Mouse (Mus musculus) layer of hippocampus, adult 9-11 months (tissue): ENCODE measurements at regions not wholly inside any gene's neighbourhood (a gene's known extent, or its start where the extent isn't known, plus 50 kb on each side); places are given as distances from the start of the nearest gene placed in this dataset.

Experiments used
- DNase-seq: peaks from one replicate; pipeline ENCODE4 v3.0.0; 2022

GRCm38 (mm10) chr15:97458748-97459221 lies 211.7 kb upstream of the Amigo2 start:
- no peak for DNase-seq

- no peak for DNase-seq
Observed at GRCm38 (mm10) chr15:97458139-97458747, 211.2 kb upstream of the Amigo2 start.

- no peak for DNase-seq
Observed at GRCm38 (mm10) chr15:97457468-97457867, 210.4 kb upstream of the Amigo2 start.

- no peak for DNase-seq
Observed at GRCm38 (mm10) chr15:97456991-97457390, 209.9 kb upstream of the Amigo2 start.

- no peak for DNase-seq
Observed at GRCm38 (mm10) chr15:97455672-97456071, 208.6 kb upstream of the Amigo2 start.

DNA sequence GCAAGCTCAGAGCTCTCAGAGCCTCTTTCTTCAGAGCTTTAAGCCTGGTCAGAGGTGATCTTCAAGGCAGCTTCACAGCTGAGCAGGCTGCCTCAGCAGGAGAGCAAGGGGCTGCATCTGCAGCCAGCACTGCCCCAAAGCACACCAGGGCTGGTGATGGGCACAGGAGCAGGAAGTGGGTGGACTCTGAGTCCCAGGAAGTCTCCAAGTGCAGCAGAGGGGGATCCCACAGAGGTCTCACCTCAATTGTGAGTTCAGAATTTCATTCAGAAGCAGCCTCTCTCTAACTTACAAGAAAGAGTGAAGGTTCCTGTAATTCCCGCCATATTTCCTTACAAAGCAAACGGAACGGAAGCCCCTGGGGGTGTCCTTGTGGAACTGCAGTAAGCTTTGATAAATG lies 202.6 kb upstream of the Amigo2 start:
- no peak for DNase-seq

DNA sequence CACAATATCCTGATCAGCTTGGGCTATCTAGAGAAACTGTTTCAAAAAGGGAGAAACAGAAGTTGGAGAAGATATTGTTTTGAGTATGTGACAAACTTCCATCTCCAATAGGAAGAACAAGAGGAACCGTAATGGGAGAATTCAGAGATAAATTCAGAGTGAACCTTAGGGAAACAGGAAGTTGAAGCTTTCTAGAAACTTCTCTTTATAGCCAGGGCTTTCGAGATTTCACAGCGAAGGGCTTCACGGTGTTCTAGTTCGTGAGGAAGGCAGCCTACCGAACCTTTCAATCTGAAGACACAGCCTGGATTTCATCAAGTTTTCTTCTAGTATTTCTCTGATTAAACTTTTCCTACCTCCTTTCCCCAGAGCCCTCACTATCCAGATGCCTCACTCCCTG lies 201.9 kb upstream of the Amigo2 start:
- DNase-seq, result no peak

GRCm38 (mm10) chr15:97448243-97448880 lies 201.3 kb upstream of the Amigo2 start:
- peak; percentile 20 for DNase-seq

DNA sequence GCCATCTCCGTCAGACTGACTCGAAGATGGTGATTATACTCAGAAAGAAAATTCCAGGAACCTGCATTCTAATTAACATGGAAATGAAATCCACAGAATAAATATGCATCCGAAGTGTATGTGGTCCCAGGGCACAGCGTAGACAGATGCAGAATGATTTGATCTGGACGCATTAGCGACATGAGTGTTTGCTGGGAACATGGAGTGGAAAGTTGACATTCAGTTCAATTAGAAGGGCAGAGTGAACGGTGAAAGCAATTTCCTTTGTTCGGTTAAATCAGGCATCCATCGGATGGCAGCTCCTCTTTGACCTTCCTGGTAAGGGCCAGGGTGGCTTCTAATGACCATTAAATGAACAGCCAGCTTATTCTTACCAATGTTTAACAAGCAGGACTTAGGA lies 199.1 kb upstream of the Amigo2 start:
- no peak for DNase-seq

DNA sequence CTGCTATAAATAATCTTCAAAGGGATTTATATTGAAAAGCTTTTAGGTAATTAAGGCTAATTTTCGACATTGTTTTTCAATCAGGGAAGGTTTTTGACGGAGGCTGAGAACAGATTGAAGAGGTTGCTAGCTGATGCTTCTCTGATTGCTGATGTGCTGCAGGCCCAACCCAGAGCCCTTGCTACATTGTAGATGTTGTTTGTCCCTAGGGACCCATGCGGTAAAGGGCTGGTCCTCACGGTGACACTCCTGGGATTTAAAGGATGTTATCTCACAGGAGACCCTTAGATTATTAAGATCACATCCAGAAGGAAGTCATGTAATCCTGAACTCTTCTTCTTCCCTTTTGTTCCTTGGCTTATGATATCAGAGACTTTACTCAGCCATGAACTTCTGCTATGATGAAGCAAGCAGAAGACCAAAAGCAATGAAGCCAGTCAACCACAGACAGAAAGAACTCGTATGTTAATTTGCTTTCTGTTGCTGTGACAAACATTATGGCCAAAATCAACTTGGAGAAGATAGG lies 191.2 kb upstream of the Amigo2 start:
- no peak for DNase-seq
